Mouse (Mus musculus) limb, embryonic 14.5 days (tissue): ENCODE data around the gene Zbtb25. TPM values are rescaled to one million over a fixed set of nuclear protein-coding genes. Genes with fewer than 3 reads are reported as not detected.

Experiments used
- ATAC-seq: fragments of 200-750 bp; cut with Nextera tagmentation; 2 replicates; pipeline ENCODE4 v1.8.0; 2017; ENCODE audit warnings: low read depth, moderate number of reproducible peaks, moderate TSS enrichment; ENCODE audit not compliant: low FRiP score
- DNase-seq: peaks from one replicate; pipeline ENCODE4 v3.0.0-alpha.2; 2015; ENCODE audit warnings: low spot score
- H3K27ac ChIP-seq: fragments of 300-500 bp; sonication (generic); replicated peaks from 2 replicates; pipeline ENCODE4 v1.5.1; 2014; ENCODE audit warnings: low read depth, mild to moderate bottlenecking, low read length, moderate library complexity, mixed read lengths
- H3K27me3 ChIP-seq: fragments of 300-500 bp; sonication (generic); 2 replicates; pipeline ENCODE4 v1.6.1; 2014; ENCODE audit warnings: low read length, mixed read lengths; ENCODE audit not compliant: control insufficient read depth, insufficient read depth
- H3K36me3 ChIP-seq: fragments of 300-500 bp; sonication (generic); 2 replicates; pipeline ENCODE4 v1.6.1; 2014; ENCODE audit warnings: mild to moderate bottlenecking, low read length, moderate library complexity, mixed read lengths; ENCODE audit not compliant: control insufficient read depth, insufficient read depth
- H3K4me1 ChIP-seq: fragments of 300-500 bp; sonication (generic); 2 replicates; pipeline ENCODE4 v1.6.1; 2014; ENCODE audit warnings: antibody characterized with exemption, low read length, mixed read lengths; ENCODE audit not compliant: control insufficient read depth, insufficient read depth
- H3K4me2 ChIP-seq: fragments of 300-500 bp; sonication (generic); replicated peaks from 2 replicates; pipeline ENCODE4 v1.6.1; 2014; ENCODE audit warnings: low read depth, mild to moderate bottlenecking, low read length, moderate library complexity; ENCODE audit not compliant: severe bottlenecking
- H3K4me3 ChIP-seq: fragments of 300-500 bp; sonication (generic); replicated peaks from 2 replicates; pipeline ENCODE4 v1.5.1; 2014; ENCODE audit warnings: low read length
- H3K9ac ChIP-seq: fragments of 300-500 bp; sonication (generic); 2 replicates; pipeline ENCODE4 v1.6.1; 2014; ENCODE audit warnings: mild to moderate bottlenecking, low read depth, low read length, moderate library complexity; ENCODE audit not compliant: severe bottlenecking
- H3K9me3 ChIP-seq: fragments of 300-500 bp; sonication (generic); 2 replicates; pipeline ENCODE4 v1.6.1; 2016; ENCODE audit warnings: low read length; ENCODE audit not compliant: control insufficient read depth
- POLR2A ChIP-seq: fragments of 200-500 bp; IDR thresholded peaks from 2 replicates; pipeline ENCODE4 v1.8.0; 2012; ENCODE audit warnings: inconsistent platforms, mild to moderate bottlenecking, moderate library complexity, borderline replicate concordance; ENCODE audit not compliant: insufficient read depth, insufficient read length; ENCODE audit errors: extremely low read depth
- WGBS: fragments of 180-500 bp; shearing (Covaris S2); extraction: QIAGEN DNeasy Blood & Tissue Kit; methylation state at CpG from one replicate; pipeline ENCODE4 v1.1.7; 2014; 5-methylcytosine and 5-hydroxymethylcytosine counted together
- polyA plus RNA-seq, 2 experiments: library from polyadenylated mRNA; depleted of rRNA in 1 of 2; stranded (reverse) in 1 of 2; unstranded in 1 of 2; fragments of >200 nt; fragmentation: Nextera tagmentation in 1 of 2; extraction: Ambion mirVana in 1 of 2; gene quantifications; 2 replicates each; pipeline versions ENCODE4 v1.2.1 to v1.2.3; 2012 to 2014

The Zbtb25 gene
- polyA plus RNA-seq, 2 experiments, result 21.4 to 24.1 TPM

DNA sequence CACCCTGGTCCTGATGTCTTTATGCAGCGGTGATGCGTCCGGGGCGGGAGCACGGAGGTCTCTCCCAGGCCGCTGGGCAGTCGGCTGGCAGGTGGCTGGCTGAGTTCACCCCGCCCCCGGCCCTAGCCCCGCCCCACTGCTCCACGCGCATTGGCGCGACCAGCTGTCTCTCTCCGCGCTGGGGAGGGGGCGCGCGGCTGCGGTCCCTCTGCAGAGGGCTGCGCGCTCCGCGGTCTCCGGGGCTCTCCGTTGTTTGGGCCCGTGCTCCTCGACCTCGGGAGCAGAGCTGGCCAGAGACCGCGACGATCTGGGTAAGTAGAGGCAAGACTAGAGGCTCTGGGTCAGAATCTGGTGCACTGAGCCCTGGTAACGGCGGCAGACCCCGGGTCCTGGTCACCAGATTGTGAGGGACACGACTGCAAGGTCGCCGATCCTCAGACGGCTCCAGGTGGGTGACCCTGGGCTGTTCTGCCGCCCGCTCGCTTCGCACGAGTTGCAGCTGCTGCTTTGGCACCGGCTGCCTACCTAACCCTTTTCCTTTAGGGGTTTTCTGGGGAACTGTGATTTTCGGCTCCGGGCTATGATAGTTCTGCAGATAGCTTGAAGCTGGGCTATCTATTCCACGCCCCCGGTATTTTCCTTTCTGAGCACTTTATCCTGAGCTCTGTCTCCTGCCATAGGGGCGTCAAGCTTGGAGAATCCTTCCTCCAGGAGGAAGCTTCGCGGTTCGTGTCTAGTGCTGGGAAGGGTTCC, 44.5 kb downstream of the Zbtb25 start, which contains the start of gene Akap5:
Akap5 (plus strand) TSS at position 213 of the 753 bp plus-strand sequence.
- H3K27ac ChIP-seq, result no peak within 1 kb of the TSS

DNA sequence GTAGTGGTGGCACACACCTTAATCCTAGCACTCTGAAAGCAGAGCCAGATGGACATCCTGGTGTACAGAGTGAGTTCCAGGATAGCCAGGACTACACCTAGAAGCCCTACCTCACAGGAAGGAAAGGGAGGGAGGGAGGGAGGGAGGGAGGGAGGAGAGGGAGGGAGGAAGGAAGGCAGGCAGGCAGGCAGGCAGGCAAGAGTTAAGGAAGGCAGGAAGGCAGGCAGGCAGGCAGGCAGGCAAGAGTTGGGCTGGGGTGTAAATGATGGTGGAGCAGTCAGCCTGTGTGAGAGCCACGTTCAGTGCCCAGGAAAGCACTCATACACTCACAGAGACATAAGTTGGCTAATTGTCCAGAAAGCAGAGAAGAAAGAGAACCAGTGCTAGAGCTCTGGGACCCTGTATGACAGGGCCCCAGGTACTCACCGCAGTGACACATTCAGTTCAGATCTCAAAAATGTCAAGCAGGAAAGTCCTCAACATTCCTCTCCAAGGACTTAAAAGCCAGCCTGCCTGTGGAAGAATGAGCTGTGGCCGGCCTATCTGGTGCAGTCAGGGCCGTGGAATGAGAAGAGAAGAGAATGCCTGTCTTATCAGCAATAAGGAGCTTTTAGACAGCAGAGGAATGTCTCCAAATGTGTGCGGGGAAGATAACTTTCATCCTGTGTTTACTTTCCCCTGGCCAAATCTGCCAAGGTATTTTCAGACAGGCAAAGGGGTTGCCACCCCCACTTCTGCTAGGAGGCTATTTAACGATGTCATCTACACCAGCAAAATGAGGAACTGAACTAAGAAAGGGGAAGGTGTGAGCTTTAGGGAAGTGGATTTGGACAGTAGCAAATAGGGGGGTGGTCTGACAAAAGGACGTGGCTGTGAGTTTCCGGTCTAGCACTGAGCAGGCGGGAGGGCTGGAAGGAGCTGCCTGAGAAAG, 50.9 kb downstream of the Zbtb25 start:
- no peaks in the 10 kb centered on the region for H3K27me3 ChIP-seq
- ATAC-seq, result no peak
- H3K4me2 ChIP-seq, result no peak overlapping the region
- no peak for DNase-seq
- H3K36me3 ChIP-seq, result peaks cover 31% of the 10 kb centered on the region
- no peak overlapping the region for H3K9ac ChIP-seq
- no peaks in the 10 kb centered on the region for H3K4me1 ChIP-seq
- WGBS, result 63% methylated on average over 9 of the region's 9 CpGs
- H3K4me3 ChIP-seq, result no peak overlapping the region
- TF ChIP-seq POLR2A, result no peak
- no peaks in the 10 kb centered on the region for H3K9me3 ChIP-seq
- H3K27ac ChIP-seq, result no peak overlapping the region

More for the DNA sequence above, 44.5 kb downstream of the Zbtb25 start, which contains the start of gene Akap5:
- peak; percentile 93 for ATAC-seq
- H3K4me1 ChIP-seq, result 0 out of 2 replicates have a peak, but pooled peaks cover 2% of the 10 kb centered on the region
- no peaks in the 10 kb centered on the region for H3K9me3 ChIP-seq
- peak within 1 kb of the TSS; percentile 48 for H3K4me3 ChIP-seq
- H3K36me3 ChIP-seq, result peaks cover 14% of the 10 kb centered on the region
- peak; percentile 50 for DNase-seq
- H3K27me3 ChIP-seq, result no peaks in the 10 kb centered on the region
- 3% methylated on average over 37 of the region's 53 CpGs for WGBS
- peak within 1 kb of the TSS; percentile 92 for H3K4me2 ChIP-seq
- TF ChIP-seq POLR2A, result 0 out of 2 replicates have a peak, but pooled peaks have one; percentile 53
- peak within 1 kb of the TSS; percentile 57 for H3K9ac ChIP-seq

DNA sequence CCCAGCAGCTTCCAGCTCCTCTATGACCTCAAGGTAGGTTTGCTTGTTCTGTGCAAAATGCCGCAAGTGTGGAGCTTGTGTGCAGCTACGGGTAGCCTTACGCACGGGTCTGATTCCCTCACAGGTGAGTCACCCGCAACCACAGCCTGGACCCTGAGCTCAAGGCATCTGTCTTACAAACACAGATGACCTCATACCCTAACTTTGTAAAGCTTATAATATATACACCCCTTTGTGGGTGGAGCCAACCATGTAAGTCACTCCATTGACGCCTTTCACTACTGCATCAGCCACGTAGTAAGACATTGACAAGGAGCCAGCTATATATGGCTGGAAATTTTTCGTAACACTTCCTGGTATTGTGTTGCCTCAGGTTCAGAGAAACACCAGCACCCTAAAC, 57.5 kb downstream of the Zbtb25 start:
- DNase-seq (no peak), ATAC-seq (peak; percentile 32; the same call in 1 of the 2 replicates)
- no peak overlapping the region for H3K4me2 ChIP-seq
- peaks cover 9% of the 10 kb centered on the region for H3K4me1 ChIP-seq
- no peak for TF ChIP-seq POLR2A
- H3K27ac ChIP-seq, result no peak overlapping the region
- WGBS, result 86% methylated on average over 8 of the region's 8 CpGs
- no peak overlapping the region for H3K9ac ChIP-seq
- H3K4me3 ChIP-seq, result no peak overlapping the region
- no peaks in the 10 kb centered on the region for H3K27me3 ChIP-seq
- H3K9me3 ChIP-seq, result no peaks in the 10 kb centered on the region
- H3K36me3 ChIP-seq, result peaks cover 38% of the 10 kb centered on the region

GRCm38 (mm10) chr12:76311227-76311626, 58.2 kb downstream of the Zbtb25 start:
- no peaks in the 10 kb centered on the region for H3K27me3 ChIP-seq
- H3K4me3 ChIP-seq, result no peak overlapping the region
- 89% methylated on average over 9 of the region's 9 CpGs for WGBS
- H3K9ac ChIP-seq, result no peak overlapping the region
- H3K4me1 ChIP-seq, result peaks cover 9% of the 10 kb centered on the region
- peaks cover 39% of the 10 kb centered on the region for H3K36me3 ChIP-seq
- H3K9me3 ChIP-seq, result no peaks in the 10 kb centered on the region
- no peak overlapping the region for H3K27ac ChIP-seq
- TF ChIP-seq POLR2A, result no peak
- no peak overlapping the region for H3K4me2 ChIP-seq
- no peak for ATAC-seq
- DNase-seq, result no peak

DNA sequence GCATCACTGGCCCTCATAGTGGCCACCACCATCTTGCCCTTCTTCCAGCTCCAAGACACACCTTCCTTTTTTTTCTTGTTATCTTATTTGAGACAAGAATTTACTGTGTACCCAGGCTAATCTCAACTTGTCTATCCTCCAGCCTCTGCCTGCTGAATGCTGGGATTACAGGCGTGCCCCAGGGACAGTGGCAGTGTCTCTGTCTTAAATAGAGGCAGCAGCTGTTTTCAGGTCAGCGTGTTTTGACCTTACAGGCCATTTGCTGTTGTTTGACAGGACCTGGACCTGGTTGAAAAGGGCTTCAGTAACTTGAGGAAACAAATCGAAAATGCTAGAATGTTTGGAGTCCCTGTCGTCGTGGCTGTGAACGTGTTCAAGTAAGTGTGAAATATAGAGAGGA, 58.8 kb downstream of the Zbtb25 start:
- 80% methylated on average over 6 of the region's 6 CpGs for WGBS
- Histone ChIP-seq H3K9me3 (no peaks in the 10 kb centered on the region), H3K9ac (no peak overlapping the region), H3K27ac (no peak overlapping the region), H3K36me3 (peaks cover 41% of the 10 kb centered on the region), H3K4me3 (no peak overlapping the region), H3K27me3 (no peaks in the 10 kb centered on the region), H3K4me2 (no peak overlapping the region), H3K4me1 (peaks cover 9% of the 10 kb centered on the region)
- DNase-seq (no peak), ATAC-seq (no peak)
- TF ChIP-seq POLR2A, result no peak
